Mouse (Mus musculus): ENCODE data around the gene Fam222a. TPM values are rescaled to one million over a fixed set of nuclear protein-coding genes. Genes with fewer than 3 reads are reported as not detected.

The Fam222a gene
- total RNA-seq (2014; rRNA removed): 11.7 and 15.1 TPM in 2 replicates
- 2.8 and 2.9 TPM in 2 replicates for polyA plus RNA-seq (2015; fragmentation: Nextera tagmentation; extraction: Ambion mirVana)

- peaks cover 27% of the 10 kb centered on the region for H3K4me1 ChIP-seq (ENCODE audit: insufficient read depth, low read length)
- H3K9me3 ChIP-seq (ENCODE audit: low read length): no peaks in the 10 kb centered on the region
- WGBS: 2% methylated on average over 49 of the region's 72 CpGs
- peak; percentile 51 for TF ChIP-seq CTCF (IDR thresholded peaks at IDR 0.05; ENCODE audit: low read depth)
- H3K4me2 ChIP-seq (ENCODE audit: low read depth, low read length): peak within 1 kb of the TSS; percentile 84
- DNase-seq (ENCODE audit: low spot score) (peak; percentile 88), ATAC-seq (peak; percentile 53)
- H3K9ac ChIP-seq (replicated peaks; ENCODE audit: low read length): peak within 1 kb of the TSS; percentile 65
- H3K27ac ChIP-seq: peak within 1 kb of the TSS; percentile 86
- peak within 1 kb of the TSS; percentile 84 for H3K4me3 ChIP-seq (ENCODE audit: low read length)
- no peaks in the 10 kb centered on the region for H3K27me3 ChIP-seq (ENCODE audit: insufficient read depth, low read length)
- no peaks in the 10 kb centered on the region for H3K36me3 ChIP-seq (ENCODE audit: insufficient read depth, low read length)
Observed at GRCm38 (mm10) chr5:114567565-114568197, at the start of gene Fam222a. Gene Fam222a (plus strand): TSS chr5:114568016.

- TF ChIP-seq CTCF (IDR thresholded peaks at IDR 0.05; ENCODE audit: low read depth): no peak
- ATAC-seq: no peak
- Histone ChIP-seq H3K4me3 (ENCODE audit: low read length) (no peak overlapping the region), H3K9ac (replicated peaks; ENCODE audit: low read length) (no peak overlapping the region), H3K9me3 (ENCODE audit: low read length) (no peaks in the 10 kb centered on the region), H3K27me3 (ENCODE audit: insufficient read depth, low read length) (no peaks in the 10 kb centered on the region), H3K27ac (no peak overlapping the region), H3K4me2 (ENCODE audit: low read depth, low read length) (no peak overlapping the region), H3K36me3 (ENCODE audit: insufficient read depth, low read length) (no peaks in the 10 kb centered on the region), H3K4me1 (ENCODE audit: insufficient read depth, low read length) (no peaks in the 10 kb centered on the region)
- DNase-seq (ENCODE audit: low spot score): no peak
- WGBS: 88% methylated on average over 6 of the region's 6 CpGs
Observed at GRCm38 (mm10) chr5:114528355-114528754, 39.5 kb upstream of the Fam222a start.

GRCm38 (mm10) chr5:114530337-114530736 lies 37.5 kb upstream of the Fam222a start:
- H3K27me3 ChIP-seq (ENCODE audit: insufficient read depth, low read length): no peaks in the 10 kb centered on the region
- H3K4me2 ChIP-seq (ENCODE audit: low read depth, low read length): no peak overlapping the region
- no peak overlapping the region for H3K27ac ChIP-seq
- no peaks in the 10 kb centered on the region for H3K36me3 ChIP-seq (ENCODE audit: insufficient read depth, low read length)
- no peak for DNase-seq (ENCODE audit: low spot score)
- 58% methylated on average over 6 of the region's 6 CpGs for WGBS
- no peaks in the 10 kb centered on the region for H3K4me1 ChIP-seq (ENCODE audit: insufficient read depth, low read length)
- H3K9me3 ChIP-seq (ENCODE audit: low read length): no peaks in the 10 kb centered on the region
- H3K9ac ChIP-seq (replicated peaks; ENCODE audit: low read length): no peak overlapping the region
- H3K4me3 ChIP-seq (ENCODE audit: low read length): no peak overlapping the region
- no peak for TF ChIP-seq CTCF (IDR thresholded peaks at IDR 0.05; ENCODE audit: low read depth)
- ATAC-seq: no peak

GRCm38 (mm10) chr5:114532055-114532454 lies 35.8 kb upstream of the Fam222a start:
- Histone ChIP-seq H3K36me3 (ENCODE audit: insufficient read depth, low read length) (no peaks in the 10 kb centered on the region), H3K4me1 (ENCODE audit: insufficient read depth, low read length) (no peaks in the 10 kb centered on the region)
- whole genome bisulfite sequencing: 73% methylated on average over 6 of the region's 6 CpGs

GRCm38 (mm10) chr5:114537308-114538020 lies 30.4 kb upstream of the Fam222a start:
- 8% methylated on average over 26 of the region's 26 CpGs for WGBS
- TF ChIP-seq CTCF (IDR thresholded peaks at IDR 0.05; ENCODE audit: low read depth): no peak
- Histone ChIP-seq H3K9me3 (ENCODE audit: low read length) (no peaks in the 10 kb centered on the region), H3K9ac (replicated peaks; ENCODE audit: low read length) (0 out of 2 replicates have a peak overlapping the region, but pooled peaks have one; percentile 5), H3K4me2 (ENCODE audit: low read depth, low read length) (peak overlapping the region; percentile 42), H3K36me3 (ENCODE audit: insufficient read depth, low read length) (no peaks in the 10 kb centered on the region), H3K4me1 (ENCODE audit: insufficient read depth, low read length) (0 out of 2 replicates have a peak, but pooled peaks cover 4% of the 10 kb centered on the region), H3K27ac (no peak overlapping the region; the same call in 1 of the 2 replicates), H3K4me3 (ENCODE audit: low read length) (peak overlapping the region; percentile 10; the same call in 1 of the 2 replicates), H3K27me3 (ENCODE audit: insufficient read depth, low read length) (no peaks in the 10 kb centered on the region)
- ATAC-seq: peak; percentile 60; the same call in 1 of the 2 replicates
- DNase-seq (ENCODE audit: low spot score): peak; percentile 77

More at GRCm38 (mm10) chr5:114532055-114532454, 35.8 kb upstream of the Fam222a start:
- no peak for TF ChIP-seq CTCF (IDR thresholded peaks at IDR 0.05; ENCODE audit: low read depth)
- Histone ChIP-seq H3K27ac (no peak overlapping the region), H3K27me3 (ENCODE audit: insufficient read depth, low read length) (no peaks in the 10 kb centered on the region), H3K4me2 (ENCODE audit: low read depth, low read length) (no peak overlapping the region), H3K9me3 (ENCODE audit: low read length) (no peaks in the 10 kb centered on the region), H3K9ac (replicated peaks; ENCODE audit: low read length) (no peak overlapping the region), H3K4me3 (ENCODE audit: low read length) (no peak overlapping the region)
- ATAC-seq (no peak), DNase-seq (ENCODE audit: low spot score) (no peak)

GRCm38 (mm10) chr5:114538021-114538405 lies 29.8 kb upstream of the Fam222a start:
- WGBS: 19% methylated on average over 8 of the region's 8 CpGs
- Histone ChIP-seq H3K27me3 (ENCODE audit: insufficient read depth, low read length) (no peaks in the 10 kb centered on the region), H3K9me3 (ENCODE audit: low read length) (no peaks in the 10 kb centered on the region), H3K4me1 (ENCODE audit: insufficient read depth, low read length) (0 out of 2 replicates have a peak, but pooled peaks cover 4% of the 10 kb centered on the region), H3K36me3 (ENCODE audit: insufficient read depth, low read length) (no peaks in the 10 kb centered on the region), H3K4me3 (ENCODE audit: low read length) (no peak overlapping the region), H3K9ac (replicated peaks; ENCODE audit: low read length) (0 out of 2 replicates have a peak overlapping the region, but pooled peaks have one; percentile 5), H3K4me2 (ENCODE audit: low read depth, low read length) (peak overlapping the region; percentile 42), H3K27ac (no peak overlapping the region; the same call in 1 of the 2 replicates)
- DNase-seq (ENCODE audit: low spot score): no peak
- TF ChIP-seq CTCF (IDR thresholded peaks at IDR 0.05; ENCODE audit: low read depth): no peak
- ATAC-seq: no peak

Data from hindbrain, postnatal 0 days (tissue).